Mouse (Mus musculus) embryo, embryonic 11.5 days (tissue): Measurements from ENCODE around the gene Tpcn2.

Experiments
- DNase-seq: peaks from one replicate; pipeline ENCODE4 v3.0.0-alpha.2; 2012; ENCODE audit warnings: low read depth, low spot score

Gene Tpcn2

GRCm38 (mm10) chr7:145205363-145205902, 78.4 kb downstream of the Tpcn2 start:
- DNase-seq = no peak

DNA sequence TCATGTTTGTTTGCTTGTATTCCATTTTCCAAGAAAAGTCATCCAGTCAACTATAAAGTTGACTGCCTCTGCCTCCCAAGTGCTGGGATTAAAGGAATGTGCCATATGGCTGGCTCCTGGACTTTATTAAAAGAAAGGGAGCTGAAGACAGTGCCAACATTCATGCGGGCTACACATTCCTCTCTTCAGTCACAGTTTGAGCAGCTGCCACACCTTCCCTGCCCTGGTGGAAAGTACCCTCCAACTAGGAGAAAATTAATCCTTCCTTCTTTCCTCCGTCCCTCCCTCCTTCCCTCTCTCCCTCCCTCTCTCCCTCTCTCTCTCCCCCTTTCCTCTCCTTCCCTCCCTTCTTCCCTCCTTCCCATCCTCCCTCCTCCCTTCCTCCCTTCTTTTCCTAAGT, 84.1 kb downstream of the Tpcn2 start:
- DNase-seq = no peak

DNA sequence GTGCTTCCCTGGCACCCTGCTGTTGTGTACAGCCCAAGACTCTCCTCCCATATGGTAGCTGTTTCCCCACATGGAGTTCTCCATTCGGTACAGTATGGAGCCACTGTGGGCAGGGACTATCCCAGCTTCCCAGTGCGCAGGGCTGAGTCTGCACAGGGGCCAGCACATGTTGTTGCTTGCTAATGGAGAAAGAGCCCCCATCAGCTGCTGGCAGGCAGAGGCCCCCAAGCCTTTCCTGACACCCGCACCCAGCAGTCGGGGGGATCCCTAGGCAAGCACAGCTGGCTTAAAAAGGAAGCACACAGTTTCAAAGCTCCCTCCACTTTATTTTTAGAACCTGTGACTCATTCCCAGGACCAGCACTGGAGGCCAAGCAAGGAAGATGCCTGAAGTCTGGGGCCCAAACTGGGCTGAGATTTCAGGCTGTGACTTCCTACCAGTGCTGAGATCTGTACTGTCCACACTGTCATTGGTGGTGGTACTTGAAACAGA, 85.5 kb downstream of the Tpcn2 start:
- DNase-seq = no peak

GRCm38 (mm10) chr7:145197711-145198110, 86.1 kb downstream of the Tpcn2 start:
- DNase-seq = no peak

- no peak for DNase-seq
These were observed 86.8 kb downstream of the Tpcn2 start for GRCm38 (mm10) chr7:145197042-145197441.

DNA sequence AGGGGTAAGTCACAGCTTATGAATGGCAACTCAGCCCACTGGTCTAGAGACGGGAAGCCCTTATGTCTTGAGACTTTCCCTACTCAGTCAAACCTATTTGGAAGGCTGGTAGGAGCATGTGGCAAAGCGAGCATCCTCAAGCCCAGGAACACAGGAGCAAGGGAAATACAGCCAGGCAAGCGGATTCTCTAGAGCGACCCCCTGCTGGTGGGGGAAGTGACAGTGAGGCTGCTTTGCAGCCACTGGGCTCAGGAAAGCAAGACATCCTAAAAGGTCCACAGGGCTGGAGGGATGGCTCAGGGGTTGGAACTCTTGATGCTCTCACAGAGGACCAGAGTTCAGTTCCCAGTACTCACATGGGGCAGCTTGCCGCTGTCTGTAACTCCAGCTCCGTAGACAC, 87.5 kb downstream of the Tpcn2 start:
- DNase-seq = no peak

DNA sequence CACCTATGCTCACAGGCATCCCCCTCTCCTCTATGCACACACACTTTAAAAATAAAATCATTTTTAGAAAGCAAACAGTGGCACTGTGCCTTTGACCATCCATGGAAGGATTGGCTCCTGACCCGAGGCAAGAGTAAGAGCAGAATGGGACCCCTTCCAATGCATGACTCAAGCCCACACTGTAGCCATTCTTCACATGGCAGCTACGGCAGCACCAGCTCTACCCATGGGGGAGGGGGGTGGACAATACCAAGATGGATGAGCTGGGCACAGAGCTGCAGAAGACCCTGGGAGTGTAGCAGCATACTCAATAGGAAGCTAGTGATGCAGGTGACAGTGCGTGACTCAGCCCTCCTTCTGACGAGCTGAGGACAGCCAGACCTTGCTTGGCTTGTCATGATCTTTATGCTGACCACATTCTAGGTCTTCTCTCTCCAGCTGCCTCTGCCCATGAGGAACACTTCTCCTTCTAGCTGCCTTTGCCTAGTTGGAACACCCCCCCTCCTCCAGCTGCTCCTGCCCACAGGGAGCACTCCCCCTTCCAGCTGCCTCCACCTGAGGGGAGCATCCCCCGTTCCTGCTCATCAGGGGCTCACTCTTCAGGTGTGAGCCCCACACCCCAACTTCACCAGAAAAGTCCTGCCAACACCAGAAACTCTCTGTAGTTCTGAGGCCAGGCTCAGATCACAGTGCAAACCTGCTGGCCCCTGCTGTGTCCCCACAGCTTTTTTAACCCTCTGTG, 88.5 kb downstream of the Tpcn2 start:
- no peak for DNase-seq

- DNase-seq = no peak
These were observed 89.2 kb downstream of the Tpcn2 start for GRCm38 (mm10) chr7:145194455-145195161.

GRCm38 (mm10) chr7:145192836-145193235, 91.0 kb downstream of the Tpcn2 start:
- DNase-seq = no peak

DNA sequence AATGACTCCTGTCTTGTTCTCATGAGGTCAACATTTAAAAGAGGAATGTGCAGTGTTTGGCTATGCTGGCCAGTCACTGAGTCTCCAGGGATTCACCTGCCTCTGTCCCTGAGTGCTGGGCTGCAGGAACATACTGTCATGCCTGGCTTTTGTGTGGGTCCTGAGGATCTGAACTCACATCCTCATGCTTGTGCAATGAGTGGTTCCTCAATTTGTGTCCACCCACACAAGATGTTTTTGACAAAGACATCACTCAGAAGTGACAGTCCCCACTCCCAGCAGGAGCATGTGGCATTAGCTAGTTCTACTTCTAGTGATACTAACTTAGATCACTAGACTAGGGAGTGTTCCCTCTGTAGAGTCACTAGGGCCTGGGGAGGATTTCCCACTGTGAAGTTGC, 93.3 kb downstream of the Tpcn2 start:
- no peak for DNase-seq

DNA sequence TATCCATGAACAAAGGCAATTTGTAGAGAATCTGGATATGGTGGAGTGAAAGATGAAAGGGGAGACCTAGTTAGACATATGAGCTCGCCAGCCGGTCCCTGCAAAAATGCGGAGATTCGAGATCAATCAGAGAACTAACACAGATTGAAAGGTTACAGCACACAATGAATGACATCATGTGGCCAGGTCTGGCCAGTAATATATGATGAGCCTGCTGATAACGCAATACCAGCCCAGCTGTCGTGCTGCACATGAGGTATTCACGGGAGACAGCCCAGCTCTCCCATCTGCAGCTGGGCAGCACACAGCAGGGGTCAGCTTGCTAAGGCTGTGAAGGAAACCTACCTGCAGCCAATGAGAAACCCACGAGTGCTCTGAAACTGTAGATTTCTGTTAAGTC, 94.5 kb downstream of the Tpcn2 start:
- DNase-seq = no peak

GRCm38 (mm10) chr7:145187802-145188201, 96.0 kb downstream of the Tpcn2 start:
- DNase-seq = no peak

GRCm38 (mm10) chr7:145182388-145182787, 101.4 kb downstream of the Tpcn2 start:
- DNase-seq = no peak

- DNase-seq = no peak
These were observed 102.3 kb downstream of the Tpcn2 start for GRCm38 (mm10) chr7:145181376-145182034.

DNA sequence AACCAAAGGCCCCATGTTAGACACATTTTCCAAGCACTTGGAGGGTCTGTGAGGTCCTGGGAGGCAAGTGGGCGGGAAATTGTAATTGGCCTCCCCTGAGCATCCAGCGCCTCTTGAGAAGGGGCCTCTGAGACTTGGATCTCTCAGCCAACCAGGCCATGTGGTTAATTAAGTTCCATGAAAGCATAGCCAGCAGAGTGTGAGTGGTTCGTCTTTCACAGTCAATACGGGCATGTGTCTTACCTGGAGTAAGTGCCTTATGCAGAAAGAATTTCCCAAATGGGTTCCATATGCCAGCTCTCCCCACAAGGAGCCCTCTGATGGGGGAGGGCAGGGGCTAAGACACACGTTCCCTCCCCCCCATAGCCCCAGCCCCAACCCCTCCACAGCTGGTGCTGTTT, 104.1 kb downstream of the Tpcn2 start:
- peak; percentile 40 for DNase-seq

GRCm38 (mm10) chr7:145176750-145177589, 106.8 kb downstream of the Tpcn2 start:
- no peak for DNase-seq

DNA sequence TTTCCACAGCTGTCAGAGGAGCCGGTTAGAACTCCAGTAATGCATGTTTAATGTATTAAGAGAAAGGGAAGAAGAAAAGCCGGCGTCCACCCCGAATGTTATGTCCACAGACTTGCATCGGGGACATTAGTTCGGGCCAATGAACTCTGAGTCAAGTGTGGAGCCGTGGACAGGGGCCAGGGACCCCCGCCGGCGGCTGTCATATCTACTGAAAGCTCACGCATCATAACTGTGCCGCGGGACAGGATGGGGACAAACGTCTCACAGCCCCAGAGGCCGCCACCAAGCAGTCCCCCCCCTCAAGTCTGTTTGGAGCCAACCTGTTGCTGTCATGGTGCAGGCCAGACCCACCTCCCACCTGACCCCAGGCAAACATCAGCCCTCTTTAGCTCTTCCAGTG, 110.2 kb downstream of the Tpcn2 start:
- no peak for DNase-seq

DNA sequence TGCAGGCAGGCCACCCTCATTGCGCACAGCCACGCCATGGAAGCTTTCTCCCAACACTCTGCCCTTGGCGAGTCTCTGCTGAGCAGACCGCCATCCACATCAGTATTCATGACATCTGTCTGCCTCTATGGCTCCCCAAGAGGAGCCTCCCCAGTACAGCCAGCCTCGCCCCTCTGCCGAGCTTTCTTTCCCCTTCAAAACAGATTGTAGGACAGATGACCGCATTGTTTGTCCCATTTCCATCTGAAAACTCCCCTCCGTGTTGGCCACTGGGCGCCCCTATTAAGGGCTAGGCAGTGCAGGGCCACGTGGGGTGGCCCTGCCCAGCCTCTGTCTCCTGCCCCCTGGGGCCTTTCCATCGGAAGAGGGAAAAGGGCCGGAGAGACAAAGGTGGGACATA, 110.7 kb downstream of the Tpcn2 start:
- DNase-seq = no peak

DNA sequence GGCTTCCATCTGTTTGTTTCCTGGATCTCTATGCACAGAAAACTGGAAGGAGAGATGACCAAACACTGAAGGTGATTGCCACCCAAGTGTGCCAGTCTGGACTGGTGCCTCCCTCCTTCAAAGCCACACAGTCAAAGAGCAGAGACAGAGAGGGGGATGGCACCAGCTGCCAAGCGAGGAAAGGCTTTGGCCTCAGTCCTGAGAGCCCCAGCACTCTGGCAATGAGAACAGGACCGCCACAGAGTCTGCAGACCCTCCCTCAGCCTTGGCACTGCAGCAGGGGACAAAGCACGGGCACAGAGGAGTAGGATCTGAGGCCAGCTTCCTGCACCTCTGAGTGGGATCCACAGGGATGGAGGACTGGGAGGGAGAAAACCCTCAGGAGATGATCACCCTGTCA, 114.1 kb downstream of the Tpcn2 start:
- DNase-seq = no peak

GRCm38 (mm10) chr7:145159283-145160240, 124.2 kb downstream of the Tpcn2 start:
- no peak for DNase-seq
